Mouse (Mus musculus) liver, embryonic 15.5 days (tissue): ENCODE measurements around the gene Cbarp. TPM values are rescaled to one million over a fixed set of nuclear protein-coding genes. Genes with fewer than 3 reads are reported as not detected.

Experiments used
- ATAC-seq: fragments of 200-750 bp; cut with Nextera tagmentation; 2 replicates; pipeline ENCODE4 v1.8.0; 2017; ENCODE audit warnings: moderate number of reproducible peaks, mild to moderate bottlenecking, moderate library complexity; ENCODE audit not compliant: insufficient read depth
- H3K27ac ChIP-seq: fragments of 300-500 bp; sonication (generic); replicated peaks from 2 replicates; pipeline ENCODE4 v1.5.1; 2015; ENCODE audit warnings: mild to moderate bottlenecking, inconsistent platforms
- H3K27me3 ChIP-seq: fragments of 300-500 bp; sonication (generic); 2 replicates; pipeline ENCODE4 v1.6.1; 2015; ENCODE audit warnings: mild to moderate bottlenecking, inconsistent platforms
- H3K36me3 ChIP-seq: fragments of 300-500 bp; sonication (generic); replicated peaks from 2 replicates; pipeline ENCODE4 v1.6.1; 2015; ENCODE audit warnings: moderate library complexity, mild to moderate bottlenecking, inconsistent platforms
- H3K4me1 ChIP-seq: fragments of 300-500 bp; sonication (generic); replicated peaks from 2 replicates; pipeline ENCODE4 v1.6.1; 2015; ENCODE audit warnings: inconsistent platforms
- H3K4me2 ChIP-seq: fragments of 300-500 bp; sonication (generic); 2 replicates; pipeline ENCODE4 v1.6.1; 2015; ENCODE audit warnings: moderate library complexity, mild to moderate bottlenecking, inconsistent platforms
- H3K4me3 ChIP-seq: fragments of 300-500 bp; sonication (generic); replicated peaks from 2 replicates; pipeline ENCODE4 v1.5.1; 2015; ENCODE audit warnings: mild to moderate bottlenecking, inconsistent platforms
- H3K9ac ChIP-seq: fragments of 300-500 bp; sonication (generic); 2 replicates; pipeline ENCODE4 v1.6.1; 2015; ENCODE audit warnings: moderate library complexity, mild to moderate bottlenecking, inconsistent platforms
- H3K9me3 ChIP-seq: fragments of 300-500 bp; sonication (generic); replicated peaks from 2 replicates; pipeline ENCODE4 v1.6.1; 2016; ENCODE audit warnings: inconsistent platforms
- WGBS: fragments of 180-500 bp; shearing (Covaris S2); methylation state at CpG from one replicate; pipeline ENCODE4 v1.1.7; 2015; ENCODE audit warnings: mixed read lengths; ENCODE audit not compliant: insufficient replicate concordance; 5-methylcytosine and 5-hydroxymethylcytosine counted together
- polyA plus RNA-seq: library from polyadenylated mRNA; unstranded; fragments of >200 nt; fragmentation: Nextera tagmentation; extraction: Ambion mirVana; gene quantifications from 2 replicates; pipeline ENCODE4 v1.2.1, GENCODE M21; 2015

Gene Cbarp
- polyA plus RNA-seq, 1 experiment from 2014 or later: 0.51 TPM

DNA sequence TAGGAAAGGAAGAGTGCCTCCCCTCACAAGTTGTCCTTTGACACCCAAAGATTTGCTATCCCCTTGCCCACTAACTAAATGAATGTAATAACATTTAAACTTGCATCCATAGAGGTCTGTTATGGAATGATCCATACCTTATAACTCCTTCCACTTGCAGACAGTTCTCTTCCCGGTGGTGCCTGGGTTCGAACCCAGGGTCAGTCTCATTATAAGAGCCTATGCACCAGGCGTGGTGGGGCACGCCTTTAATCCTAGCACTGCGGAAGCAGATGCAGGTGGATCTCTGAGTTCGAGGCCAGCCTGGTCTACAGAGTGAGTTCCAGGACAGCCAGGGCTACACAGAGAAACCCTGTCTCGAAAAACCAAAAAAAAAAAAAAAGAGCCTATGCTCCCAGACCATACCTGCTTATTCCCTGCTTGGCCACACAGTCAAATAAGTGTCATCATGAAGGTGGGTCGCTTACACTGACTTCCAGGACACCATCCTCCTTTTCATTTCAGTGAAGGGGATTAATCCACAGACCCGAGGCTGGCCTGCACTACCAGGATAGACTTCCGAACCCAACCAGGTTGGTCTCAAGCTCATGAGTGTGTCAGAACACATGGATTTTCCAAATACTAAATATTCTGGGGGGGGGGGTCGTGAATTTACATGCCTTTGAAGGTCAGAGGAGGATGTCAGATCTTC is 515 bp downstream of the Cbarp start:
- H3K27ac ChIP-seq: peak overlapping the region; percentile 95; the same call in 1 of the 2 replicates
- ATAC-seq: no peak
- H3K9ac ChIP-seq: no peak overlapping the region
- H3K36me3 ChIP-seq: peaks cover 19% of the 10 kb centered on the region
- peaks cover 56% of the 10 kb centered on the region for H3K27me3 ChIP-seq
- peaks cover 92% of the 10 kb centered on the region for H3K4me1 ChIP-seq
- H3K9me3 ChIP-seq: no peaks in the 10 kb centered on the region
- no peak overlapping the region for H3K4me3 ChIP-seq
- H3K4me2 ChIP-seq: peak overlapping the region; percentile 96; the same call in 1 of the 2 replicates
- 63% methylated on average over 11 of the region's 11 CpGs for WGBS

DNA sequence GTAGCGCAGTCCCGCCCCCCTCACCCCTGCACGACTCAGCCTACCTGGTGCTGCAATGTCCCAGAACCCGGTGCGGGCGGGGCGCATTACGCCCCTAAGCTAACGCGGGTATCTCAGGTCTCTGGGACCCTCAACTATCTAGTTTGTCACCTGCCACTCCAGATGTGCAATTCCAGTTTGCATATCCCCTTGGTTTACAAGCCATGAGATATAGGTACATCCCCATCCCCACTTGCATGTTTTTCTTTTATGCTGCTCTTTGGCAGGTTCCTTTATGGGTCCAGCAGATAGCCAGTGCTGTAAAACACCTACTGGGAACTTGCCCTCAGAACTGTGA is 1.2 kb downstream of the Cbarp start:
- WGBS: 3% methylated on average over 10 of the region's 10 CpGs
- peak overlapping the region; percentile 62 for H3K4me3 ChIP-seq
- no peak for ATAC-seq
- no peak overlapping the region for H3K27ac ChIP-seq
- H3K36me3 ChIP-seq: peaks cover 12% of the 10 kb centered on the region
- peaks cover 63% of the 10 kb centered on the region for H3K27me3 ChIP-seq
- peak overlapping the region; percentile 96 for H3K4me2 ChIP-seq
- H3K9me3 ChIP-seq: no peaks in the 10 kb centered on the region
- H3K9ac ChIP-seq: peak overlapping the region; percentile 51; the same call in 1 of the 2 replicates
- peaks cover 86% of the 10 kb centered on the region for H3K4me1 ChIP-seq

DNA sequence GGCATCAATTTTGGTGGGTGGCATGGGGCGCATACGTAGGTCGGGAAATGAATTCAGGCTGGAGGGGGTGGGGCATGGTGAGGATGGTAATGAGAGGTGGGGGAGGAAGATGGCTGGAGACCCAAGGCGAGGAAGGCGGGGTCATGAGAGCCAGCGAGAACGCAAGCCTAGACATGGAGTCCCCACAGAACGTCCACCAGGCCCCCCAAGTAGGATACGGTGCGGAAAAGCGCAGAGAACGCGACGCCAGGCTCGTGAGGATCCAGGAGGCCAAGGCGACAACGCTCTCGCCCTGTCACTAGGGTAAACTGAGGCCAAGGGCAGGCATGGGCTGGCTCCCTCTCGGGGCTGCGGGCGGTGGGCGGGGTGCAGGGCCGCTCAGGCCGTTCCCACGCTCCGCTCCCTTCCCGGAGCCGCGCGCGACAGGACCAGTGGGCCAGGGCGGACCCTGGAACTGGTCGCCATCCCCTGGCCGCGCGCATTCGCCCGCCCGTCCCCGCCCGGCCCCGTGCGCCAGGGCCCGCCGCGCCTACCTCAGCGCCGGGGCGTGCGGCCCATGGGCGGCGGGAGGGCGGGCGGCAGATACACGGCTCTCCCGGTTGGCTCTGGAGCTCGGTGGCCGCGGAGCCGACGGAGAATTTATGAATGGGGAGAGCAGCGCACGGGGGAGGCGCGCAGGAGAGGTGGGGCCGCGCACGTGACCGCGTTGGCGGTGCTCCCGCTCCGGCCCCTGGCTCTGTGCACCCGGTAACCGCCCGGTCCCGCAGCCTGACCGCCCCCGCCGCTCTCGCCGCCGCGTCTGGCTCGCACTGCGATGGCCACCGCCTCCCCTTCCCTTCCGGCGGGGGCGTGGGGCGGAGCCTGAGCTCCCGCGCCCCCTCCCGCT is 1.8 kb downstream of the Cbarp start, which contains the start of gene Atp5d:
Gene Atp5d, plus strand, starts transcription at position 80 of the 886 bp plus-strand sequence.
- peaks cover 80% of the 10 kb centered on the region for H3K4me1 ChIP-seq
- H3K27ac ChIP-seq: peak within 1 kb of the TSS; percentile 14; the same call in 1 of the 2 replicates
- no peaks in the 10 kb centered on the region for H3K9me3 ChIP-seq
- peaks cover 6% of the 10 kb centered on the region for H3K36me3 ChIP-seq
- no peak for ATAC-seq
- H3K27me3 ChIP-seq: peaks cover 63% of the 10 kb centered on the region
- WGBS: under 1% methylated on average over 79 of the region's 94 CpGs
- H3K4me3 ChIP-seq: peak within 1 kb of the TSS; percentile 62
- H3K9ac ChIP-seq: peak within 1 kb of the TSS; percentile 51
- peak within 1 kb of the TSS; percentile 96 for H3K4me2 ChIP-seq

- Histone ChIP-seq H3K4me3 (peak overlapping the region; percentile 62), H3K9ac (peak overlapping the region; percentile 51; the same call in 1 of the 2 replicates), H3K27me3 (peaks cover 63% of the 10 kb centered on the region)
Measured at GRCm38 (mm10) chr10:80137626-80138552, 2.7 kb downstream of the Cbarp start.

GRCm38 (mm10) chr10:80136952-80137625 is 3.5 kb downstream of the Cbarp start:
- Histone ChIP-seq H3K27me3 (peaks cover 63% of the 10 kb centered on the region), H3K9ac (0 out of 2 replicates have a peak overlapping the region, but pooled peaks have one; percentile 11), H3K27ac (no peak overlapping the region), H3K4me3 (peak overlapping the region; percentile 62), H3K4me2 (peak overlapping the region; percentile 96), H3K36me3 (peaks cover 7% of the 10 kb centered on the region), H3K9me3 (no peaks in the 10 kb centered on the region), H3K4me1 (peaks cover 76% of the 10 kb centered on the region)
- no peak for ATAC-seq
- 2% methylated on average over 29 of the region's 29 CpGs for WGBS

More at GRCm38 (mm10) chr10:80137626-80138552, 2.7 kb downstream of the Cbarp start:
- Histone ChIP-seq H3K9me3 (no peaks in the 10 kb centered on the region), H3K4me1 (peaks cover 76% of the 10 kb centered on the region), H3K4me2 (peak overlapping the region; percentile 96), H3K27ac (no peak overlapping the region), H3K36me3 (no peaks in the 10 kb centered on the region)
- no peak for ATAC-seq
- 9% methylated on average over 33 of the region's 33 CpGs for WGBS

DNA sequence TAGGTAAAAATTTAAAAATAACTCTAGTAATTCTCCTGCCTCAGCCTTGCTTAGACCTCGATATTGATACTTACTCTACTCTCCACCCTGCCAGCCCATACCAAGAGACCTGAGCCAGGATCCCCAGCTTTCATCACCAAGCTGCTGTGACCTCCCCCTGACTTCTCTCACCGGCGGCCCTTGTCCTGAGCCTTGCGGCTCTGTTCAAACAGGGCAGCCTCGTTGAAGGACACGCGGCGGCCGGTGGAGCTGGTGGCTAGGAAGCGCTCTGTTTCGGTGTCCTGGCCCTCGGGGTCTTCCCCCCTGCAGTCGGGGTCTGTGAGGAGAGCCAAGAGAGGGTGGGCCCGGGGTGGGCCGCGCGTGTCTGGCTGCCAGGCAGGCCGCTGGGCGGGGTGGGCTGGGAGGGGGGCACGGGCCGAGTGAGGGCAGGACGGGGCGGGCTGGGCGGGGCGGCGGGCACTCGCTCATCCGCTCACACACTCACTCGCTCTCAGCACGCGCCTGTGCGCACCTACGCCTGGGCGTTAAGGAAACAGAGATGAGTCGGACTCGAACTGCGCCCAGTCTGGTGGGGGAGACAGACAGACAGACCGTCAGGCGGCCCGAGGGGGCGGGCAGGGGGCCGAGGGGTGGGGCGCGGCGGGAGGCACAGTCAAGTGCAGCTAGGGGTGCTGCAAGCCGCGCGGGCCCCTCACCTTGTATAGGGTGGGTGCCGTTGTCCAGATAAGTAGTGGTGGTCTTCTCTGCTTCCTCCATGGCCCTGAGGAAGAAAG is 4.3 kb downstream of the Cbarp start:
- ATAC-seq: no peak
- WGBS: 25% methylated on average over 49 of the region's 49 CpGs
- Histone ChIP-seq H3K4me3 (peak overlapping the region; percentile 62), H3K4me2 (peak overlapping the region; percentile 96), H3K9ac (no peak overlapping the region), H3K36me3 (peaks cover 14% of the 10 kb centered on the region), H3K4me1 (peaks cover 77% of the 10 kb centered on the region), H3K27ac (no peak overlapping the region), H3K27me3 (peaks cover 63% of the 10 kb centered on the region), H3K9me3 (no peaks in the 10 kb centered on the region)

GRCm38 (mm10) chr10:80135641-80136040 is 5.0 kb downstream of the Cbarp start:
- no peak overlapping the region for H3K27ac ChIP-seq
- ATAC-seq: no peak
- H3K36me3 ChIP-seq: peaks cover 21% of the 10 kb centered on the region
- H3K9me3 ChIP-seq: no peaks in the 10 kb centered on the region
- peaks cover 62% of the 10 kb centered on the region for H3K27me3 ChIP-seq
- H3K9ac ChIP-seq: no peak overlapping the region
- 70% methylated on average over 1 of the region's 1 CpGs for WGBS
- peaks cover 77% of the 10 kb centered on the region for H3K4me1 ChIP-seq
- H3K4me3 ChIP-seq: no peak overlapping the region
- no peak overlapping the region for H3K4me2 ChIP-seq

DNA sequence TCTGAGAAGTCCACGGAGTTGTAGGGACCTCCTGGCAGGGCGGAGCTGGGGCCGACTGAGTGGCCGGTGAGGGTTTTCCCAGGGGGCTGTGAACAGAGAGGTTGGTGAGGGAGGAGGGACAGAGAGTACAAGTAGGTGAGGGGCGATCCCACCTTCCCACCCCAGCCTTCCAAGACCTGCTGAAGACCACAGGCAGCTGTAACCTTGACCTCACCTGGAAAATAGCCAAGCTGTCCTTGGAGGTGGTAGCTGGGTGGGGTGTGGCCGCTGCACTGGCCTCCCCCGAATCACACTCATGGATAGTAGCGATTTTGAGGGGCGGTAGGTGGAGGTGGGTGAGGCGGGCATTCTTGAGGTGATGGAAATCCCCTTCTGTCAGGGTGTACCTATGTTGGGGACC is 5.5 kb downstream of the Cbarp start:
- no peaks in the 10 kb centered on the region for H3K9me3 ChIP-seq
- no peak overlapping the region for H3K4me3 ChIP-seq
- peaks cover 76% of the 10 kb centered on the region for H3K4me1 ChIP-seq
- no peak overlapping the region for H3K27ac ChIP-seq
- peaks cover 57% of the 10 kb centered on the region for H3K27me3 ChIP-seq
- WGBS: 78% methylated on average over 10 of the region's 10 CpGs
- H3K36me3 ChIP-seq: peaks cover 26% of the 10 kb centered on the region
- H3K9ac ChIP-seq: no peak overlapping the region
- H3K4me2 ChIP-seq: no peak overlapping the region
- ATAC-seq: no peak

DNA sequence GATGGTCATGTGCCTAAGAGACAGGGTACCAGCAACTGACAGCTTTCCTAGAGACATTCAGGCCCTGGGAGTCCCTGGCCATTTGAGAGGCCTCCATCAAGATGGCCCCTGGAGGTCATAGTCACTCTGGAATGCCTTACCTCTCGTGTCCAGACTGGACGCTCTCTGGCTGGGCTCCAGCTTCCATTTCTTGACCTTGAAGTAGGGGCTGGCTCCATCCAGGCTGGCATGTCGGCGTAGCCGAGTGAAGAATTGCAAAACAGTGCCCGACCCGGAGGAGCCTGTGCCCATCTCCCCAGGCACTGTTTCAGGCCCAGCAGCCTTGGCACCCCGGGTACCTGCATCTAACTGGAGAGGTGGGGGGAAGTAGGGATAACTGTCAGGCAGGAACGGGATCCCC is 6.2 kb downstream of the Cbarp start:
- H3K9ac ChIP-seq: no peak overlapping the region
- 85% methylated on average over 9 of the region's 9 CpGs for WGBS
- peaks cover 50% of the 10 kb centered on the region for H3K27me3 ChIP-seq
- ATAC-seq: no peak
- no peak overlapping the region for H3K4me3 ChIP-seq
- H3K36me3 ChIP-seq: peaks cover 34% of the 10 kb centered on the region
- no peak overlapping the region for H3K27ac ChIP-seq
- H3K4me2 ChIP-seq: no peak overlapping the region
- H3K9me3 ChIP-seq: no peaks in the 10 kb centered on the region
- H3K4me1 ChIP-seq: peaks cover 76% of the 10 kb centered on the region
